Mouse (Mus musculus) E14TG2a.4 (cell line): ENCODE results near the gene Cerk.

Experiments
- CTCF ChIP-seq: conservative IDR thresholded peaks from 2 replicates; pipeline ENCODE4 v1.5.1; 2014; ENCODE audit warnings: low read length
- NANOG ChIP-seq: IDR thresholded peaks from 2 replicates; pipeline ENCODE4 v1.6.1; 2014; ENCODE audit warnings: borderline replicate concordance, low read length, mixed read lengths
- POU5F1 ChIP-seq: IDR thresholded peaks from 2 replicates; pipeline ENCODE4 v1.6.1; 2014; ENCODE audit warnings: low read length, borderline replicate concordance

DNA sequence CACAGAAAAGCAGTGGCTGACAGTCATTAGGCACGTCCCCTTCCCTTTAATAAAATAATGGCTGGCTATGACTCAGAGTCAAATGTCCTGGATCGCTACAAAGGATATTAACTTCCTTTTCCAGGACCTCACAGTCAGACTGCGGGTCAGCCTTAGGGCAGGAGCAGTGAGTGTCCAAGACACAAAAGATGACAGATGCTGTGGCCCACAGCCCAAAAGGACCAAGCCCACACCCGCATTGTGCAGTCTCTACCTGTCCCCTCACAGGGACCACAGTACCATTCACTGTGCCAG lies 16.2 kb downstream of the Cerk start:
- TF ChIP-seq CTCF, result no peak
- TF ChIP-seq POU5F1, result no peak
- TF ChIP-seq NANOG, result no peak
